Mouse (Mus musculus): Measurements from ENCODE around the gene Rxrg. TPM values are rescaled to one million over a fixed set of nuclear protein-coding genes. Genes with fewer than 3 reads are reported as not detected.

Gene Rxrg
- polyA plus RNA-seq, 1 experiment from 2014 or later = 1.6 TPM

DNA sequence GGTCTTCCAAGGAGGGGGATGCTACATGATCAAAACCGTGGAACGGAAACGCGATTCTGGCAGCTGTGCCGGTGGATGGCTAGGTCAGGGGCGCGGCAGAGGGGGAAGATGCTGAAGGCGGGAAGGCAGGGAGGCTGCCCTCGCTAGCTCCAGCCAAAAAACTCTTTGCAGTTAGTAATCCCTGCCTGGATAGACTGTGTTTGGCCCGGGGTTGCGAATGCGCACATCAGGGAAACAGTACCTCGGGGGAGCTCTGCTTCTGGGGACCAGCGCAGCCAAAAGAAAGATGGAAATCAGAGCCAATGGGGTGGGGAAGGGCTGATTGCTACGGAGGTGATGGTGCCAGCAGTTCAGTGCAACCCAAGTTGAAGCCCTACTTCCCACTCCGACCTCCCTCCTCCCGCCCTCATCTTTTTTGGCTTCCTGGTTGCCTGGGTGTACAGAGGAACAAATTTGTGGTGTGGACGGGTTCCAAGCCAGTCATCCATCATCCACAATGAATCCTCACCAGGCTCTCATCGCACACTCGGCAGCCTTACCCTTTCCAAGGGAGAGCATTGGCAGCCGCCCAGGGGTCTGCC, 62.4 kb downstream of the Rxrg start:
- Histone ChIP-seq H3K27me3 (ENCODE audit: control insufficient read depth, insufficient read depth, low read length) (peaks cover 20% of the 10 kb centered on the region), H3K9me3 (ENCODE audit: control insufficient read depth, low read length) (no peaks in the 10 kb centered on the region), H3K27ac (ENCODE audit: low read depth, low read length) (no peak overlapping the region), H3K36me3 (ENCODE audit: control insufficient read depth, insufficient read depth, low read length) (no peaks in the 10 kb centered on the region), H3K4me3 (ENCODE audit: low read depth, low read length) (peak overlapping the region; percentile 19), H3K4me2 (peak overlapping the region; percentile 44), H3K4me1 (ENCODE audit: control insufficient read depth, insufficient read depth, low read length) (peaks cover 10% of the 10 kb centered on the region; the same call in 1 of the 2 replicates), H3K9ac (ENCODE audit: low read length) (no peak overlapping the region; the same call in 1 of the 2 replicates)
- WGBS = under 1% methylated on average over 21 of the region's 21 CpGs
- peak; percentile 52; the same call in 1 of the 2 replicates for ATAC-seq (ENCODE audit: low FRiP score)
- peak; percentile 91 for DNase-seq (ENCODE audit: low spot score, missing footprints)

DNA sequence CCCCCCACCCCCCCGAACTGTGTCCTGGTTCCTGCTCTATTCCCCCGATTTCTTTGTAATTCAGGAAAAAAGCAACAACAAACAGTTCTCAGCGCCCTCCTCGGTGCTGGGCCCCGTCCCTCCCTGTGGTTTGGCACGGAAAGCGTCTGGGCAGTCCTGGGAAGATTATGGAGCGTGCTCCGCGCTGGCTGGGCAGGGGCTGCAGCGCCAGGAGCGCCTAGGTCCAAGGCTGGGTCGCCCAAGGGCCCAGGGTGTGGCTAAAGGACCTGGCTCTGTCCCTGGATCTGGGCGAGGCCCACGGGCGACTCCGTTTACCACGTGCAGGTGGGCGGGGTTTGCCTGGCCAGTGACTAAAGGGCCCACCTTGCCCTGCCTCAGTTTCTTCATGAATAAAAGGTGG, 62.9 kb downstream of the Rxrg start:
- peak; percentile 90 for DNase-seq (ENCODE audit: low spot score, missing footprints)
- peak; percentile 67 for ATAC-seq (ENCODE audit: low FRiP score)
- peaks cover 10% of the 10 kb centered on the region; the same call in 1 of the 2 replicates for H3K4me1 ChIP-seq (ENCODE audit: control insufficient read depth, insufficient read depth, low read length)
- H3K27ac ChIP-seq (ENCODE audit: low read depth, low read length) = no peak overlapping the region
- H3K9me3 ChIP-seq (ENCODE audit: control insufficient read depth, low read length) = no peaks in the 10 kb centered on the region
- H3K4me2 ChIP-seq = peak overlapping the region; percentile 44
- peak overlapping the region; percentile 19 for H3K4me3 ChIP-seq (ENCODE audit: low read depth, low read length)
- H3K9ac ChIP-seq (ENCODE audit: low read length) = no peak overlapping the region
- WGBS = 2% methylated on average over 19 of the region's 19 CpGs
- H3K27me3 ChIP-seq (ENCODE audit: control insufficient read depth, insufficient read depth, low read length) = peaks cover 20% of the 10 kb centered on the region
- no peaks in the 10 kb centered on the region for H3K36me3 ChIP-seq (ENCODE audit: control insufficient read depth, insufficient read depth, low read length)

DNA sequence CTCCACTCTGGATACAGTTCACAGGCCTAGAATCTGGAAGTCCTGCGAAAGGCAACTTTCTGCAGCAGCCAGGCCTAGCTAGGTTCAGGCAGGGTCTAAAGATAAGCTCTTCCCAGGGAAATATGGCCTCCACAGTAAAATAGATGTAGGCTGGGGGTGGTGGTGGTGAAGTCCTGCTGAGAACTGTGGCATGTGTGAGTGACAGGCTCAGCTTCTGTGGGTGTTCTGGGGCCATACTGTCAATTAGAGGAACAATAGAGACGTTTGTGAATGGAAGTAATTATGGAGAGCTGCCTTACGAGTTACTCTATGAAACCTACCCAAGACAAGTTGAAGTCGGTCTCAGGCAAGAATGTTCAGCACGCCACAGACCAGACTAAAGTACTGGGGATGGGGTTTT, 65.0 kb downstream of the Rxrg start:
- H3K9ac ChIP-seq (ENCODE audit: low read length) = no peak overlapping the region
- H3K4me2 ChIP-seq = no peak overlapping the region
- H3K4me1 ChIP-seq (ENCODE audit: control insufficient read depth, insufficient read depth, low read length) = peaks cover 10% of the 10 kb centered on the region; the same call in 1 of the 2 replicates
- no peak for ATAC-seq (ENCODE audit: low FRiP score)
- H3K27me3 ChIP-seq (ENCODE audit: control insufficient read depth, insufficient read depth, low read length) = peaks cover 20% of the 10 kb centered on the region
- WGBS = 61% methylated on average over 5 of the region's 5 CpGs
- no peak for DNase-seq (ENCODE audit: low spot score, missing footprints)
- no peaks in the 10 kb centered on the region for H3K36me3 ChIP-seq (ENCODE audit: control insufficient read depth, insufficient read depth, low read length)
- H3K27ac ChIP-seq (ENCODE audit: low read depth, low read length) = no peak overlapping the region
- H3K9me3 ChIP-seq (ENCODE audit: control insufficient read depth, low read length) = no peaks in the 10 kb centered on the region
- no peak overlapping the region for H3K4me3 ChIP-seq (ENCODE audit: low read depth, low read length)

DNA sequence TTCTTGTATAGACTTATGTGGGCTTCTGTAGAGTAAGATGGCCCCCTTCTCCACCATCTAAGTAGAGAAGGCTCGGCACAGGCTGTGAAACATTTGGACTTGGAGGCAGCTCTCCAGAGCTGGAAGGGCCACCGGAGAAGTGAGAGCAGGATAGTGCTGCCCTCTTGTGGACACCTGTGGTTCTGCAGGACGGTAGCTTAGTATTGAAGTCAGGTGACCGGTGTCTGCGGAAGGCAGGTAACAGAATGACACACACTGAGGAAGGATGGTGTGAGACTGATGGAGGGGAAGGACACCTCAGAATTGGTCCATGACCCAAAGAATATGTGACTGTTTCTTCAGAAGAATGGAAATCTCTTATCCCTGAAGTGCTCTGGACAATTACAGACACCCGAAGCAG, 71.6 kb downstream of the Rxrg start:
- Histone ChIP-seq H3K36me3 (ENCODE audit: control insufficient read depth, insufficient read depth, low read length) (no peaks in the 10 kb centered on the region), H3K9me3 (ENCODE audit: control insufficient read depth, low read length) (no peaks in the 10 kb centered on the region), H3K4me1 (ENCODE audit: control insufficient read depth, insufficient read depth, low read length) (peaks cover 2% of the 10 kb centered on the region; the same call in 1 of the 2 replicates), H3K4me3 (ENCODE audit: low read depth, low read length) (no peak overlapping the region), H3K4me2 (no peak overlapping the region), H3K27ac (ENCODE audit: low read depth, low read length) (no peak overlapping the region), H3K27me3 (ENCODE audit: control insufficient read depth, insufficient read depth, low read length) (peaks cover 17% of the 10 kb centered on the region), H3K9ac (ENCODE audit: low read length) (no peak overlapping the region)
- DNase-seq (ENCODE audit: low spot score, missing footprints) = no peak
- WGBS = 32% methylated on average over 6 of the region's 6 CpGs
- no peak for ATAC-seq (ENCODE audit: low FRiP score)

DNA sequence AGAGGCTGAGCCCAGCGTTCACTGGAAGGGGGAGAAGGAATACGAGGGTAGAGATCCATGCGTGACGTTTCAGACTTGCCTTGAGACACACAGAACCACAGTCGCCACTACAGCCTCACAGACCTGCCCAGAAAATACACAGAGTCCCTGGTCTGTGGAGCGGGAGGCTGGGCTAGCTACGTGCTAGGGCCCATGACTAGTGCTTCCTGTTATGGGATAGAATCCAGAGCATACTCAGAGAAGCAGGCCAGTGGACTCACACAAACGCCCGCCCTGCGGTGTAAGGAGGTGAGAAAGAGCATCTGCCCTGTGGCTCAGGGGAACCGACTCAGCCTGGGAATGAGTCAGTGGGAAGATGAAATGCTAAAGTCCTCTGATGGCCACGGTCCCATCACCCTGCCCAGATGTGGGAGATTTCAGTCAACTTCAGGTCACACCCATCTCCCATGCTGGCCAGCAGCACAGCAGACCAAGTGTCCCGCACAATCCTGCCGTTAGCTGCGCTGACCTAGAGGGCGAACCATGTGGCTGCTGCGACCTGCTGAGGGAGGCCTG, 74.3 kb downstream of the Rxrg start:
- Histone ChIP-seq H3K9ac (ENCODE audit: low read length) (no peak overlapping the region), H3K36me3 (ENCODE audit: control insufficient read depth, insufficient read depth, low read length) (no peaks in the 10 kb centered on the region), H3K4me2 (no peak overlapping the region), H3K4me3 (ENCODE audit: low read depth, low read length) (no peak overlapping the region), H3K4me1 (ENCODE audit: control insufficient read depth, insufficient read depth, low read length) (peaks cover 2% of the 10 kb centered on the region; the same call in 1 of the 2 replicates), H3K27me3 (ENCODE audit: control insufficient read depth, insufficient read depth, low read length) (peaks cover 17% of the 10 kb centered on the region), H3K27ac (ENCODE audit: low read depth, low read length) (no peak overlapping the region), H3K9me3 (ENCODE audit: control insufficient read depth, low read length) (no peaks in the 10 kb centered on the region)
- WGBS = 22% methylated on average over 17 of the region's 17 CpGs
- DNase-seq (ENCODE audit: low spot score, missing footprints) (no peak), ATAC-seq (ENCODE audit: low FRiP score) (no peak)

DNA sequence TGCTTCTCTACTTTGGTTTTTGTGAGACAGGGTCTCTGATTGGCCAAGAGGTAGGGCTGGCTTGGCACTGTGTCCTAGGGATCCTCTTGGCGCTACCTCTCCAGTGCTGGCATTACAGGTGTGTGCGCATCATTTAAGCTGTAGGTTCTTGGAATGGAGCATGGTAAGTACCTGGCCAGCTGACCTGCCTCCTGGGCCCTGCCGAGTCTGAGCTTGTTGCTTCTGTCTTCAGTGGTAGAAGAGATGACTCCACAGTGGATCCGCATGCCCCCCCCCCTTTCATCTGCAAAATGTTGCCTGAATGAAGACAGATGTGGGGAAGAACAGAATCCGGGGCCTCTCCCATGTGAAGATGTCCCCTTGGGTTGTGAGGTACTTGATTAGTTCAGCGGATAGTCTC, 80.9 kb downstream of the Rxrg start:
- DNase-seq (ENCODE audit: low spot score, missing footprints) (no peak), ATAC-seq (ENCODE audit: low FRiP score) (no peak)
- no peak overlapping the region for H3K9ac ChIP-seq (ENCODE audit: low read length)
- no peaks in the 10 kb centered on the region for H3K27me3 ChIP-seq (ENCODE audit: control insufficient read depth, insufficient read depth, low read length)
- no peak overlapping the region for H3K27ac ChIP-seq (ENCODE audit: low read depth, low read length)
- no peak overlapping the region for H3K4me2 ChIP-seq
- no peaks in the 10 kb centered on the region for H3K36me3 ChIP-seq (ENCODE audit: control insufficient read depth, insufficient read depth, low read length)
- WGBS = 90% methylated on average over 6 of the region's 6 CpGs
- peaks cover 4% of the 10 kb centered on the region; the same call in 1 of the 2 replicates for H3K9me3 ChIP-seq (ENCODE audit: control insufficient read depth, low read length)
- no peaks in the 10 kb centered on the region for H3K4me1 ChIP-seq (ENCODE audit: control insufficient read depth, insufficient read depth, low read length)
- H3K4me3 ChIP-seq (ENCODE audit: low read depth, low read length) = no peak overlapping the region

DNA sequence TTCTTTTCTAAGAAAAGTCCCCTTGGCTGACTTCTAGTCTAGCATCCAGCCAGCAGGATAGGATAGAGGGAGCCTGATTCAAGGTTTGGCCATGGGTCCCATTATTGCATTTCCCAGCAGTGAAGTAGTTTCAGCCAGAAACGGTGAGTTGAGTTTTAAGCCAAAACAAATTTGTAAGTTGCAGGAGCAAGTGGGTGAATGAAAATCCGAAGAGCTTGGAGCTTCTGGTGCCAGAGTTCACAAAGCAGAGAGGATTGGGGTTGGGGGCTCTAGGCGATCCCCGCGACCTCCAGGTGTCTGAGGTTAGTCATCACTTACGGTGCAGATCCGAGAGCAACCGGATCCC, 89.8 kb downstream of the Rxrg start:
- Histone ChIP-seq H3K4me3 (ENCODE audit: low read depth, low read length) (peak overlapping the region; percentile 49), H3K4me2 (peak overlapping the region; percentile 75), H3K4me1 (ENCODE audit: control insufficient read depth, insufficient read depth, low read length) (peaks cover 11% of the 10 kb centered on the region), H3K27ac (ENCODE audit: low read depth, low read length) (no peak overlapping the region), H3K9ac (ENCODE audit: low read length) (peak overlapping the region; percentile 64), H3K36me3 (ENCODE audit: control insufficient read depth, insufficient read depth, low read length) (no peaks in the 10 kb centered on the region), H3K9me3 (ENCODE audit: control insufficient read depth, low read length) (peaks cover 4% of the 10 kb centered on the region; the same call in 1 of the 2 replicates), H3K27me3 (ENCODE audit: control insufficient read depth, insufficient read depth, low read length) (peaks cover 68% of the 10 kb centered on the region)
- DNase-seq (ENCODE audit: low spot score, missing footprints) (peak; percentile 95), ATAC-seq (ENCODE audit: low FRiP score) (no peak)
- WGBS = 0% methylated on average over 8 of the region's 8 CpGs

DNA sequence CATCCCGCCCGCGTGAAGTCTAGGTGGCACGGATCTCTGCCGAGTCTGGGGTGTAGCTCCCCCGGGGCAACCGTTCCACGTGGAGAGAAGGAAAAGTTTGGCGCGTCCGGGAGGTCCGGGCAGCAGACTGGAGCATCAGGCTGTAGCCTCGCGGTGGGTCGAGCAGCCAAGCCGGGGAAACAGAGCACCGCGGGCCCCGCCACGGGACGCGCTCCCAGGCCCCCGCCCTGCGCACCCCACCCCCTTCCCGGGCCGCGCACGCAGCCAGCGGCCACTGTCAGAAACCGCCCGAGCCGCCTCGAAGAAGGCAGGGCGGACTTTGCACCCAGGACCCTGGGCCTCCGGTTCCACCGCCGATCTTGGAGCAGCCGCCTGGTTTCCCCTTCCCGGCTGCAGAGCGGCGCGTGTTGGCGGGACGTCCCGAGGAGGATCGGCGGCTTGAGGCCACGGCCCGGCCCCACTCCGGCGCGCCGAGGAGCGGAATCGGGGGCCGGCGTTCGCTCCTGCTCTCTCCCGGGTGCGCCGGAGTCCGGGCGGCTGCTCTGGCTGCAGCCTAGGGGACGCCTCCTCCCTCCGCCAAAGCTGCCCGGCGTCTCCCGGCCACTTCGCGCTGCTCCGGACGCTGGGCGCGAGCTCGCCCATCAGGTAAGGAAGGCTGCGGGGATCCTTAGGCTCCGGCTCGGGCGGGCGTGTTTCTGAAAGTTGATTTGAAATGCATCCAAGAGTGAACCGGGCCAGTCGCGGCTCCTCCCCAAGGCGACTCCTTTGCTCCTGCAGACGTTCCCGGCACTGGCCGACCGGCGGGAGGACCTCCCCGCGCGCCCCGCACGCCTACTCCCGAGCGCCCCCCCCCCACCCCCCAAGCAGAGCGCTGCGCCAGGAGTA, 90.4 kb downstream of the Rxrg start:
- no peaks in the 10 kb centered on the region for H3K36me3 ChIP-seq (ENCODE audit: control insufficient read depth, insufficient read depth, low read length)
- peaks cover 11% of the 10 kb centered on the region for H3K4me1 ChIP-seq (ENCODE audit: control insufficient read depth, insufficient read depth, low read length)
- peak overlapping the region; percentile 49 for H3K4me3 ChIP-seq (ENCODE audit: low read depth, low read length)
- H3K9me3 ChIP-seq (ENCODE audit: control insufficient read depth, low read length) = peaks cover 4% of the 10 kb centered on the region; the same call in 1 of the 2 replicates
- under 1% methylated on average over 98 of the region's 98 CpGs for WGBS
- H3K9ac ChIP-seq (ENCODE audit: low read length) = peak overlapping the region; percentile 64
- peak; percentile 95 for DNase-seq (ENCODE audit: low spot score, missing footprints)
- peaks cover 73% of the 10 kb centered on the region for H3K27me3 ChIP-seq (ENCODE audit: control insufficient read depth, insufficient read depth, low read length)
- H3K27ac ChIP-seq (ENCODE audit: low read depth, low read length) = peak overlapping the region; percentile 30; the same call in 1 of the 2 replicates
- peak; percentile 60 for ATAC-seq (ENCODE audit: low FRiP score)
- peak overlapping the region; percentile 75 for H3K4me2 ChIP-seq

DNA sequence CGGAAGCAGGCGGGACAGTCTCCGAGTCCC, 90.9 kb downstream of the Rxrg start, which contains the start of gene Lmx1a:
TSS of gene Lmx1a (plus strand) at position 6 of the 30 bp plus-strand sequence.
- no peak for DNase-seq (ENCODE audit: low spot score, missing footprints)
- Histone ChIP-seq H3K9ac (ENCODE audit: low read length) (peak within 1 kb of the TSS; percentile 64), H3K27ac (ENCODE audit: low read depth, low read length) (peak within 1 kb of the TSS; percentile 30), H3K36me3 (ENCODE audit: control insufficient read depth, insufficient read depth, low read length) (no peaks in the 10 kb centered on the region), H3K4me1 (ENCODE audit: control insufficient read depth, insufficient read depth, low read length) (peaks cover 11% of the 10 kb centered on the region), H3K27me3 (ENCODE audit: control insufficient read depth, insufficient read depth, low read length) (peaks cover 73% of the 10 kb centered on the region), H3K4me3 (ENCODE audit: low read depth, low read length) (peak within 1 kb of the TSS; percentile 49), H3K9me3 (ENCODE audit: control insufficient read depth, low read length) (peaks cover 4% of the 10 kb centered on the region; the same call in 1 of the 2 replicates), H3K4me2 (peak within 1 kb of the TSS; percentile 75)
- ATAC-seq (ENCODE audit: low FRiP score) = no peak
- 0% methylated on average over 3 of the region's 3 CpGs for WGBS

Data from midbrain, embryonic 11.5 days (tissue).